Mouse (Mus musculus) bone marrow macrophage, adult 2 months (primary cell): ENCODE measurements around the gene Ier3. TPM values are rescaled to one million over a fixed set of nuclear protein-coding genes. Genes with fewer than 3 reads are reported as not detected.

Experiments
- H3K27ac ChIP-seq: 2 replicates; pipeline ENCODE4 v1.5.1; 2012; ENCODE audit warnings: low read depth, low read length; ENCODE audit not compliant: insufficient read depth
- H3K4me1 ChIP-seq: 2 replicates; pipeline ENCODE4 v1.6.1; 2012; ENCODE audit warnings: low read length; ENCODE audit not compliant: control insufficient read depth, insufficient read depth
- H3K4me3 ChIP-seq: 2 replicates; pipeline ENCODE4 v1.5.1; 2012; ENCODE audit warnings: mild to moderate bottlenecking, low read length, moderate library complexity; ENCODE audit not compliant: insufficient read depth
- CTCF ChIP-seq: IDR thresholded peaks from 2 replicates; pipeline ENCODE4 v1.5.1; 2012; ENCODE audit warnings: low read depth, mild to moderate bottlenecking, low read length, moderate library complexity
- POLR2A ChIP-seq: IDR thresholded peaks from 2 replicates; pipeline ENCODE4 v1.6.1; 2012; ENCODE audit warnings: mild to moderate bottlenecking, low read depth, low read length, borderline replicate concordance
- polyA plus RNA-seq: library from polyadenylated mRNA; stranded (reverse); fragments of >200 nt; gene quantifications from 2 replicates; pipeline ENCODE4 v1.2.4, GENCODE M21; 2012; ENCODE audit not compliant: missing spikeins, insufficient read depth, insufficient read length

Gene Ier3
- polyA plus RNA-seq, 1 experiment: 46.7 TPM

DNA sequence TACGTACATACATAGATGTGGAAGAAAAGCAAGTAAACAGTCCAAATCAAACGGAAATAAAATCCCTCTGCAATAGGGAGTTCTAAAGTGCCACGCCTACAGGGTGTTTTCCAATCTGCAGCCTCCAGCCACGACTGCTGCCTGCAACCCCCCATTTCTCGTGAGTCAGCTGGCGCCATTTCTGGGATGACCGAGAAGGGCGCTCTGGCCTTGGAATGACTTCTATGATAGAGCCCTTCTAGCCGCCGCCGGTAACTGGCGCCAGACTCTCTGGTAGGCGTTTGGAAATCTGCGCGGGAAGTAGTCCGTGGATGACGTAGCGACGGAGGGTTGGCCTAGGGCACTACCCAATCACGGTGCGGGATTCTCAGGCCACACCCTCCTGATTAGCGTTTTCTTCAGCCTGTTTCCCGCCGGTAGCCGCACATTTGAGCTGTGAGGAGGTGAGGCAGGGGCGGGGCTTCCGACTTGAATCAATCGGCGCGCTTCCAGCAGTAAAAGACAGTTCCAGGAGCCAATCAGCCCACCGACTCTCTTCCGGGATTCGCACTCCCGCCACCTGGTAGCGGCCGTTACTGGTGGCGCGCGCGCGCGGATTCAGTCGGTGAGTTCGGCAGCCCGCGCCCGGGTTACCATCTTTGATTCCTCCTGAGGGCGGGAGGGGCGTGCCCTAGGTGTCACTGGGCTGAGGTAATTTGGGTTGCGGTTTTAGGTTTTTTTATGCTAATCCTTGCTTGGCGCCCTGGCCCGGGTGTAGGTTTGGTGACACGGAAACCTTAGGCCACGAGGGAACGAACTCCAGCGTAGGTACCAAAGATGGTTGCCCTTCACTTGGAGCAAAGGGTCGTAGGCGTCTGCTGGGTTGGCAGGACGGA lies 19.8 kb downstream of the Ier3 start, which contains the start of gene Mdc1:
Mdc1 (plus strand) TSS at position 440 of the 875 bp plus-strand sequence.
- TF ChIP-seq CTCF (no peak), POLR2A (0 out of 2 replicates have a peak, but pooled peaks have one; percentile 57)
- Histone ChIP-seq H3K27ac (peak within 1 kb of the TSS; percentile 51), H3K4me1 (peaks cover 10% of the 10 kb centered on the region), H3K4me3 (peak within 1 kb of the TSS; percentile 69)

DNA sequence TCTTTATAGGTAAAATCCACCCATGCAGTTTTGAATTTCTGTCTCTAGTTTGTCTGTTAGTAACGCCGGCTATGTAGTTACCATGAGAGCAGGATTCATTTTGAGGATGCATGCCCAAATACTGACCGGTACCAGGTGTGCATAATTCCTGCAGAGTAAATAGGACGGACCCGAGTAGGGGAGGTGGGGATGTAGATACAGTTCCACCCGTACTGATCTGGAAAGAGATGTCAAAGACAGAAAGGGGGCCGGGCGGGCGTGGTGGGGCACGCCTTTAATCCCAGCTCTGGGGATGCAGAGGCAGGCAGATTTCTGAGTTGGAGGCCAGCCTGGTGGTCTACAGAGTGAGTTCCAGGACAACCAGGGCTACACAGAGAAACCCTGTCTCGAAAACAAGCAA lies 20.5 kb downstream of the Ier3 start:
- peak overlapping the region; percentile 48 for H3K27ac ChIP-seq
- no peak for TF ChIP-seq CTCF
- no peak for TF ChIP-seq POLR2A
- H3K4me1 ChIP-seq: peaks cover 10% of the 10 kb centered on the region
- H3K4me3 ChIP-seq: peak overlapping the region; percentile 69

DNA sequence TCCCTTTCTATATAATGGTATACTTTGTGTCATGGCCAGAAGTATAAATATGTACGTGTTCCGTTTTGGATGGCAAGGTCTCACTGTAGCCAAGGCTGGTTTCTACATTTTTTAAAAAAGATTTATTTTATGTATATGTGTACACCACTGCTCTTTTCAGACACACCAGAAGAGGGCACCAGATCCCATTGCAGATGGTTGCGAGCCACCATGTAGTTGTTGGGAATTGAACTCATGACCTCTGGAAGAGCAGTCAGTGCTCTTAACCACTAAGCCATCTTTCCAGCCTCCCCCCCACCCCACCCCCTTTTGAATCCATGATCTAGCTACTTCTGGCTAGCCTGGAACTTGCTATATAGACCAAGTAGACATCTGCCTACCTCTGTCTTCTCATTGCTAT lies 22.0 kb downstream of the Ier3 start:
- TF ChIP-seq POLR2A (no peak), CTCF (peak; percentile 41; the same call in 1 of the 2 replicates)
- no peak overlapping the region for H3K4me3 ChIP-seq
- peaks cover 10% of the 10 kb centered on the region for H3K4me1 ChIP-seq
- no peak overlapping the region for H3K27ac ChIP-seq

GRCm38 (mm10) chr17:35848112-35848511 lies 26.6 kb downstream of the Ier3 start:
- Histone ChIP-seq H3K4me3 (no peak overlapping the region), H3K4me1 (no peaks in the 10 kb centered on the region), H3K27ac (no peak overlapping the region)
- TF ChIP-seq CTCF: no peak
- TF ChIP-seq POLR2A: no peak

DNA sequence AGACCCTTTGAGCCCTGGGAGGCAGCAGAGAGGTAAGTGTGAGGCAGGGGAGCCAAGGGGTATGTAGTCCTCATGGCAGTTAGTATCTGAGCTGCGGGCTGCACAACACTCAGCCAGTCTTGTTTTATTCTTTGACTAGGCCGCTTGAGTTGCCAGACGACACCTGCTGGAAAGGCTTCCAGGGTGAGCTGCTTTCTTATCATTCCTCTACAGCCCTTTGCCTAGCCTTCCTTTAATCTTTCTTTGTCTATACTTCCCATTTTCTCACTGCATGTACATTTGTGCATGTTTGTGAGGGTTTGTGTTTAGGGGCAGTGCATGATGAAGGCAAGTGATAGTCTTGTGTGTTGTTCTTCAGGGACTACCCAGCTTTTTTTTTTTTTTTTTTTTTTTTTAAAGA lies 29.5 kb downstream of the Ier3 start:
- H3K4me3 ChIP-seq: no peak overlapping the region
- H3K4me1 ChIP-seq: peaks cover 7% of the 10 kb centered on the region
- no peak for TF ChIP-seq CTCF
- no peak for TF ChIP-seq POLR2A
- no peak overlapping the region for H3K27ac ChIP-seq

GRCm38 (mm10) chr17:35859371-35859770 lies 37.9 kb downstream of the Ier3 start:
- Histone ChIP-seq H3K4me1 (peaks cover 26% of the 10 kb centered on the region), H3K4me3 (no peak overlapping the region), H3K27ac (peak overlapping the region; percentile 46)
- TF ChIP-seq POLR2A (no peak), CTCF (no peak)

GRCm38 (mm10) chr17:35859835-35860234 lies 38.4 kb downstream of the Ier3 start:
- no peak for TF ChIP-seq CTCF
- TF ChIP-seq POLR2A: no peak
- Histone ChIP-seq H3K4me3 (no peak overlapping the region), H3K4me1 (peaks cover 28% of the 10 kb centered on the region), H3K27ac (peak overlapping the region; percentile 46)

- H3K27ac ChIP-seq: no peak overlapping the region
- TF ChIP-seq CTCF (no peak), POLR2A (no peak)
- H3K4me1 ChIP-seq: peaks cover 28% of the 10 kb centered on the region
- H3K4me3 ChIP-seq: peak overlapping the region; percentile 87
These were observed 39.3 kb downstream of the Ier3 start for GRCm38 (mm10) chr17:35860831-35861197.

DNA sequence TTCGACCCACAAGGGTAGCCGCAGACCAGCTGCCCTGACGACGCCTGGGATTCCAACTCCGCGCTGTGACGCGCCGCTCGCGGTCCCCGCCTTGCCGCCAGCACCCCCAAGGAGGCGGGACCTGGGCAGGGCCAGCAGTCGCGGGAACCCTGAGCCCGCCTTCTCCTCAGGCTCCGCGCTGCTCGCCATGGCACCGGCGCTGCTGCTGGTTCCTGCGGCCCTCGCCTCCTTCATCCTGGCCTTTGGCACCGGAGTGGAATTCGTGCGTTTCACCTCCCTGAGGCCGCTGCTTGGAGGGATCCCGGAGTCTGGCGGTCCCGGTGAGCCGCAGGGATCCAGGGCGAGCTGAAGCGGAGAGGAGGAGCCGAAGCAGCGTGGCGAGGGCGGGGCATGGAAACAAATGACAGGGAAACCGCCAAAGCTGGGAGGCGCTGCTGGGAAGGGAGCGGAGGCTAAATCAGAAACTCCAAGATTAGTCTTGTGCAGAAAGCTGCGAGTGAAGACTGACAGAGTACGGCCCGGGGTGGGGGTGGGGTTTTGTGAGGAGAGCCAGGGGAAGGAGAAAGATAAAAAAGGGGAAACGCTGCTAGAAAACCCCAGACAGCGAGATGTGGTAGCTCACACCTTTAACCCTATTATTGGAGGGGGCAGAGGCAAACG lies 39.8 kb downstream of the Ier3 start, which contains the start of gene Nrm:
Nrm (plus strand) TSS at position 121 of the 660 bp plus-strand sequence.
- peaks cover 28% of the 10 kb centered on the region for H3K4me1 ChIP-seq
- peak within 1 kb of the TSS; percentile 65 for H3K27ac ChIP-seq
- TF ChIP-seq CTCF: no peak
- no peak for TF ChIP-seq POLR2A
- H3K4me3 ChIP-seq: peak within 1 kb of the TSS; percentile 87

DNA sequence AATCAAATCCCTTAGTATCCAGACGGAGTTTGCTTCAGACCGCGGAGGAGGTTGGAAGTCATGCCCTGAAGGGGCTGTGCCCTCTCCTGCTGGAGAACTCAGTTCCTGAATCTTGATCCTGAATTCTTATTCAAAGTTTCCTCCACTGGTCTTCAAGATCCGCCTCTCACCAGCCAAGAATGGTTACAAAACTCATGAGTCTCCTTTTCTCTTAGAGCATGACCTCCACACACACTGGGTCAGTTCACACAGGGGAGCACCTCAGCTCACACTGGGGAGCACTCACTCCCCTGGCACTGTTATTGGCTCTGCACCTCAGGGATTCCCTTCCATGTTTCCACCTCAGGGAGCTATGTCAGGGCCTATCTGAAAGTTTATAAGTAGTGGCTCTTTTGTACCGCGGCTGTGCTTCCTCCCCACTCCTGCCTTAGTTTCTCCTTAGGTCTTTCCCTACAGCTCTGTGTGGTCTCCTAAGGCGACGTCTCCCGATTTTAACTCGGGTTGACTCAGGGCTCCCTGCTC lies 43.4 kb downstream of the Ier3 start:
- H3K27ac ChIP-seq: peak overlapping the region; percentile 96
- peak overlapping the region; percentile 98 for H3K4me3 ChIP-seq
- H3K4me1 ChIP-seq: peaks cover 21% of the 10 kb centered on the region
- TF ChIP-seq POLR2A: no peak
- no peak for TF ChIP-seq CTCF
